Mouse (Mus musculus) granulocyte monocyte progenitor cell, adult 5-6 weeks (primary cell): ENCODE results near the gene Mink1. TPM values are rescaled to one million over a fixed set of nuclear protein-coding genes. Genes with fewer than 3 reads are reported as not detected.

Source experiments
- ATAC-seq: replicated peaks from 2 replicates; pipeline ENCODE4 v1.8.0; 2016; ENCODE audit warnings: mild to moderate bottlenecking, moderate TSS enrichment, inconsistent platforms; ENCODE audit not compliant: poor library complexity, severe bottlenecking
- total RNA-seq, 2 experiments: library from RNA; stranded (forward) in 1 of 2; stranded (reverse) in 1 of 2; fragments of 200-712, 200-1000 nt in 1 of 2; fragments of >200 nt in 1 of 2; fragmentation: Nextera tagmentation in 1 of 2; gene quantifications; 2 replicates each; pipeline ENCODE4 v1.2.3; 2014 to 2017

The Mink1 gene
- total RNA-seq, 2 experiments from 2014 or later: 13.3 to 25.0 TPM

GRCm38 (mm10) chr11:70649185-70649734 lies 86.6 kb downstream of the Mink1 start:
- ATAC-seq: no peak

DNA sequence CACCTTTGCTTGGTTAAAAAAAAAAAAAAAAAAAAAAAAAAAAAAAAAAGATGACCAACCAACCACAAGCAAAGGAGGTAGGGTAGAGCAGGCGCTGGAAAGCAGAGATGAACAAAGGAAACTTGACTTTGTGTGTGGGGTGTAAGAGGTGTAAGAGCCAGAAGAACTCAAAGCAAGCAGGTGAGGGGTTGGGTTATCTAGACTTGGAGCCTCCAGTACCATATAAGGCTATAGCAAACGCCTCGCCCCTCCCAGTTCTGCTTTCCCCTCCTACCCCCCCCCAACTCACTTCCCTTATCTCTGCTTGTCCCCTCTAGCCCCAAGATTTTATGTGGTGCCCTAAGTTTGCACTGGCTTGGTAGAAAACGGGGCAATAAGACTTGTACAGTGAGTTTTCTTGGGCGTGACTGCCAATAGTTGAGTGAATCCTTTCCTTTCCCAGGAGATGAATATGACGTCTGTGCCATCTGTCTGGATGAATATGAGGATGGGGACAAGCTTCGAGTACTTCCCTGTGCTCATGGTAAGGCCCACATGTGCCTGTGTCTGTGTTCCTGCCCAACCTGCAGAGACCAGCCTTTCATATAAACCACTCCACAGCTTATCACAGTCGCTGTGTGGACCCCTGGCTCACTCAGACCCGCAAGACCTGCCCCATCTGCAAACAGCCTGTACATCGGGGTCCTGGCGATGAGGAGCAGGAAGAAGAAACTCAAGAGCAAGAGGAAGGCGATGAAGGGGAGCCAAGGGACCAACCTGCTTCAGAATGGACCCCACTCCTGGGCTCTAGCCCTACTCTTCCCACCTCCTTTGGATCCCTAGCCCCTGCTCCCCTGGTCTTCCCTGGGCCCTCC lies 87.9 kb downstream of the Mink1 start:
- peak; percentile 15 for ATAC-seq

DNA sequence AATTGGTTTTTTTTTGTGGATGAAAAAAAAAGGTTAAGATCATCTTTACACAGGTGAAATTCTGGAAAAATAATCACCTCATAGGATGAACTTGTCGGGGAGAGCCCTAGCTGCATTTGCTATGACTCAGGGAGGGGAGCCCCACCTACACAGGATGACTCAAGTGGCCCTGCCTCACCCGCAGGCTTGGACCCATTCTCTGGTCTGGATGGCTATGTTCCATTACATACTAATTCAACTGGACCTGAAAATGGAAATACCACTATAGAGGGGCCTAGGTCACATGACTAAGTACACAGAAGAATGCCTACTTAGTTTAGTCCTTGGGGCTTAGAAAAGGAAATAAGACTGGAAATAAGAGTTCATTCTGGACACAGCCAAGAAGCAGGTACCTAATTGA lies 88.7 kb downstream of the Mink1 start:
- ATAC-seq: no peak

GRCm38 (mm10) chr11:70652029-70652883 lies 89.6 kb downstream of the Mink1 start:
- no peak for ATAC-seq

DNA sequence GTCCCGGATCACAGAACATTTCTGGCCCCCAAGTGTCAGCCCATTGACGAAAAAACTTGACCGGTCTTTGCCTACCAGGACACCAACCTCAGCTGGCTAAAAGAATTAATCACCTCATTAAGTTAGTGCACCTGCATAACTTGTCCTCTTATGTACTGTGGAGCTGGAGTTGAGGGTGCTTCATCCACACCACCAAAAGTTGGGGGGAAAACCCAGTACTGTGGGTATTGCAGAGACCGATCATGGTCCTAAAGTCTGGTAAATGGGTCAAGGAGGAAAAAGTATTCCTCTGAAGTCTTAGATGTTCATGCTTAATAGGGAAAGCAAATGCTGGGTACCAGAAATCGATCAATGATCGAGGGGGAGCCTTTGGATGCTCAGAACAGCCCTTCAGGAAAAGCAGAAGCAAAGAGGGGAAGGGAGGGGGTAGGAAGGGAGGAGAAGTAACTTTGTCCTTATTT lies 90.2 kb downstream of the Mink1 start:
- ATAC-seq: peak; percentile 16; the same call in 1 of the 2 replicates

DNA sequence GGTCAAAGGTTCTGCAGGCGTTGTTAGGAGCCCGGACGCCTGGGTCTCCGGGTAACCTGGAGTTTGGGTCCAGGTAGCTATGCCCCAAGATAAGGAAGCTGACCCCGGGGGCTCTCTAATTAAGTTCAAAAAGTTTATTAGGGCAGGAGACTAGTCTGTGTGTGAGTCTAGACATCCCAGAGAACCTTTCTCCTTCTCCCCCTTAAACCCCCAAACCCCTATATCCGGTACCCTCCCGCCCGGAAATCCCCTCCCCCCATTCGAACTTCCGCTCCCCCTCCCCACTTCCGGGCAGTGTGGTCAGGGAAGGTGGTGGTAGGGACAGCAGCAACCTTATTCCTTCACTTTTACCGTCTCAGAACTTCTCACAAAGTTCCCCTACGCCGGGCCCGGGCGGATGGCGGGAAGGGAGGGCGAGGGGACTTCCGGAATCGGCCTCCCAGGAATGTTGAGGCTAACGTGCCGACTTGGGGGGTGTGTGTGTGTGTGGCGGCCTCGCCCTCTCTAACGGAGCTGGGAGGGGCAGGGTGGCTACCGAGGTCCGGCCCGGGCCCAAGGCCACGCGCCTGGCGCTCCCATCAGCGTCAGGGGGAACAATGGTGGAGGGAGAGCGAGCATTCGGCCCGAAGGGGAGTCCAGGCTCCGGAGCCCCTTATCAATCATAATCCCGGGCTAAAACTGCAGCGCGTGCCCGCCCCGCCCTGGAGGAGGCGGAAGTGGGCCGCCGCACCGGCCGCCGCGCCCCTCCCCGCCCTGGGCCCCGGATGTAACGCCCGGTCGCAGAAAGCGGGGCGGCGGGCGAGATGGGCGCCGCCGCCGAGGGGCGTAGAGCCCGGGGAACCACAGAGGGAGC lies 90.9 kb downstream of the Mink1 start:
- ATAC-seq: peak; percentile 20

- peak; percentile 35 for ATAC-seq
Measured at GRCm38 (mm10) chr11:70654198-70654922, 91.7 kb downstream of the Mink1 start, which contains the start of gene Pfn1. TSS of gene Pfn1 (minus strand) at chr11:70654644.

DNA sequence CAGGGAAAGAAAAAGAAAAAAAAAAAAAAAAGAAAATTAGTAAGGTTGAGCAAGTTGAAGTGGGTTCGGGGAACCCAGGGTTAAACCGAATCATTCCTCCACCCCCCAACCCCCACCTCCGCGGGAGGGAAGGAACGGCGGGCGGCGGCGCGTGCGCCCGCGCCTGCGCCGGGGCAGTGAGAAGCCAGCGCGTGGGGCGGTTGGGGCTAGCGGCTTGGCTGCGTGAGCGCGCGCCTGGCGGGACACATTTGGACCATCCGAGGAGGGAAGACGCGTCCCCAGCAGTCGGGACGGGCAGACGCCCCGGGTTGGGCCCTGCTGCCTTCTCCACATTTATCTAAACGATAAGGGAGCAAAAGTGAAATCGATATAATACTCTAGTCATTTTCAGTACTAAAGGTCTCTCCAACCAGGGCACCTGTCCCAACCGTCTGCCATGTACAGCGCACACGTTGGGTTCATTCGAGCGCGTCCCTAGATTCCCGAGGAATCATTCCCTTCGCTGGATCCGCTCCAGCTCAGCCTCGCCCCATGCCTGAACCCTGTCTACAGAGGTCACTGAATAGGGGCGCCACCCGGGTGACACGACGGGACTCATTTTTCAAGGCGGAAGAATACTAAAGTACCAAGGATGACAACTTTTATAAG lies 92.4 kb downstream of the Mink1 start:
- ATAC-seq: peak; percentile 30

DNA sequence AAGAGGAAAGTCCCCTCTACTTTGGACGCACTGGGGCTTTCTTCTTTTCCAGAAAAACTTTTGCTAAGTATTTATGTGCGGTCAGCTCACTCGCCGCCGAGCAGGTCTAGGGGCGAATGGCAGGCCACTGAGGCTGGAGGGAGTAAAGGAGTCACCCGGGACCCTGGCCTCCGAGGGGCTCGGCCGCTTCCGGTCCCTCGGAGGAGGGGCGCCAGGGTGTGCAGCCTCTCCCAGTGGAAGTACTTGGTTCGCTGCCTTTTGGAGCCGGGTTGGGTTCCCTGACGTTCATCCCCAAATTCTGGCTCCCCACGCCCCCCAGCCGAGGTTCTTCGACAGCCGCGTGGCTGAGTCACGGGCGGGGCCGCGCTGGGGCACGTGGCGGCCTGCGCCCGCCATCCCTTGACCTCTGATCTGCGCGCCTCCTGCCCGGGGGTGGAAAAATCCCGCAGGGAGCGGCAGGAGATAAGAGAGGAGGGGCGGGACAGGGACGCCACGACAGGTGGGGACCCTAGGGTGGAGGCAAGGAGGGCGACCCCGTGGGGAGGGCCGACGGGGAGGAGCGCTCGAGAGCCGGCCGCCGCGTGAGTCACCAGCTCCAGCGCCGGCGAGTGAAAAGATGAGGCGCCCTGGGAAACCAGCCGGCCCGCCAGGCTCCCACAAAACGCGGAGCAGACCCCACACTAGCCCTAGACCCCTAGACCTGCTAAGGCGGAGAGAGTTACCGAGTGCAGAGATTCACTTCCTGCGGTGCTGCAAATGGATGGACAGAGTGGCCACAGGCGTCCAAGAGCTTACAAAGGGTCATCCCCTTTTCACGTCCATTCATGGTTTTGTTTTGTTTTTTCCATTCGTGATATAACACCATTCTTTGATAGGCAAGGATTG lies 93.1 kb downstream of the Mink1 start:
- peak; percentile 9 for ATAC-seq

DNA sequence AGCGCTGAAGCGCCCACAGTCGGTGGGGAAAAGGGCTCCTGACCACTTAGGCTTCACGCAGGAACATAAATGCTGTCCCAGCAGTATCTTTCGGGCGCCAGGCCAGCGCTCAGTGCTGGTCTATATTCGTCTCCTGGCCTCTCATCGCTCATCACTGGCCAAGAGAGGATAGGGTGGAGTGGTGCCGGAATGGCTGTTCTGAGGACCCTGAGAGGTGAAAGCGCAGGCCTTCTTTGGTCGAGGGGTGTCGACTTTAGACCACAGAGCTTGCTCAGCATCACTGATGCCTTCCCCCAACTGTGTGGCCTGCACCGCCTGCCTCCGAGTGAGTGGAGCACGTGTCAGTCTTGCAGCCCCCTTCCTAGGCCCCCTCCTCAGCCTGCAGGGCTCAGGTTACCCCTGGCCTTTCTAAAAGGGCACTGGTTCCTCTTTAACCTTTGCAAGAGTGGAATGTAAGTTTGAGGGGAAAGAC lies 93.8 kb downstream of the Mink1 start:
- no peak for ATAC-seq

GRCm38 (mm10) chr11:70656964-70657363 lies 94.3 kb downstream of the Mink1 start, which contains the start of gene Eno3:
TSS of gene Eno3 (plus strand) at chr11:70657202.
- ATAC-seq: no peak

DNA sequence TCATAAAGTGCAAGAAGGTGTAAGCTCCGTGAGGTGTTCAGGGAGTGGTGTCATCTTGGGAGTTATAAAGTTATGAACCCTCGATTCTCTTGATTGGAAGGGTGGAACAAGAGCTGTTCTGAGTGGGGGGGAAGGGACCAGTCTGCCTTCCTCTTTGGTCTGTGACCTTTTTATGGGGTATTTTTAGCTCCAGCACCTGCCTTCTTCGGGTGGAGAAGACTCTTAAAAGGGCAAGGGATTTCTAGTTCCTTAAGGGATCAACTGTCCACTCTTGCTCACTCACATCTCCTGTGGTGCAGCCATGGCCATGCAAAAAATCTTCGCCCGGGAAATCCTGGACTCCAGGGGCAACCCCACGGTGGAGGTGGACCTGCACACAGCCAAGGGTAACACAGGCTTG lies 94.9 kb downstream of the Mink1 start:
- no peak for ATAC-seq

DNA sequence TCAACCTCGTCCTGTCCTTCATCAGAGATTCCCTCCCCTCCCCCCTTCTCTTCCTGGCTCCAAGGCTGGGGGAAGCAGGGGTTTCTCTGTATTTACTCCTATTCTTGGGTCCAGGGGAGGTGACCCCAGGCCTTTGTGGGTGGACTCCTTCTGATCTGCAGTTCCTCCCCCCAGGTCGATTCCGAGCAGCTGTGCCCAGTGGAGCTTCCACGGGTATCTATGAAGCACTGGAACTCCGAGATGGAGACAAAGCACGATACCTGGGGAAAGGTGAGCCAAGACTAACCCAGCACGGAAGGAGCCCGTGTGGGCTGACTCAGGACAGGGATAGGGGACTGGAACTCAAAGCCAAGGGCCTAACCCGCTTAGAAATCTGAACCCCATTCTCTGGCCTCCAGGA lies 95.3 kb downstream of the Mink1 start:
- no peak for ATAC-seq

- no peak for ATAC-seq
Measured at GRCm38 (mm10) chr11:70658521-70658920, 95.8 kb downstream of the Mink1 start.

DNA sequence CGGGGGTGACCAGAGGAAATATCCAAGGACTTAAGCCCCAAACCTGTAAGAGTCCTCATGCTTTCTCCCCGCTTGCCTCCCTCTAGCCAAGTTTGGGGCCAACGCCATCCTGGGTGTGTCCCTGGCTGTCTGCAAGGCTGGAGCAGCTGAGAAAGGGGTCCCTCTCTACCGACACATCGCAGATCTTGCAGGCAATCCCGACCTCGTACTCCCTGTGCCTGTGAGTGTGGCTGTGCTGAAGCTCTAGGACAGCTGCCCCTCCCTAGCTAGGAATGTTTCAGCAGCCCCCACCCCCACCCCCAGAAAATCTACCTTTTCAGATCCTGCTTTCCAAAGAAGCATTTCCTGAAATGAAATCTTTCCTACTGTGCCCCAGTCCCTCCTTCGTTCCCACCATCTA lies 96.3 kb downstream of the Mink1 start:
- ATAC-seq: no peak

- ATAC-seq: no peak
Measured at GRCm38 (mm10) chr11:70660571-70660970, 97.9 kb downstream of the Mink1 start.

GRCm38 (mm10) chr11:70663101-70663500 lies 100.4 kb downstream of the Mink1 start:
- no peak for ATAC-seq

DNA sequence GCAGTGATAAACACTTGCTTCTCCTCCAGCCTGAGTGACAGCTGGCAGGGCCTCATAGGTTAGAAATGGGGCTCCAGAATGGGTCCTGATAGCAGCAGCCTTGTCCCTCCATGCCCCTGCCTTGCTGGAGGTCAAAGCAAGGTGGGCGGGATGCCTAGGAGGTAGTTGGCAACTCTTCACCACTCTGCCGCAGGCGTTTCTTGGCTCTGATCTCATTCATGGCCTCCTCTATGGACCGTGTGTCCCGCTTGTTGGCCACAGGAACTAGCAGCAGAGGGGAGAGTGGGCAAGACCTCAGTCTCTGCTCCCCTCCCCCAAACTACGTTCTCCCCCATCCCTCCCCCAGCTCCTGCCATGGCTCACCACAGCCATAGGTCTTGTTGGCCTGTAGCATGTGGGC lies 101.3 kb downstream of the Mink1 start:
- no peak for ATAC-seq
